Mouse (Mus musculus): ENCODE measurements around the gene Zfyve28. TPM values are rescaled to one million over a fixed set of nuclear protein-coding genes. Genes with fewer than 3 reads are reported as not detected.

The Zfyve28 gene
- polyA plus RNA-seq, 1 experiment from 2014 or later, result 0.72 TPM

GRCm38 (mm10) chr5:34213659-34214058 lies 74.6 kb downstream of the Zfyve28 start:
- H3K4me3 ChIP-seq (ENCODE audit: low read length), result no peak overlapping the region
- H3K4me1 ChIP-seq (ENCODE audit: control insufficient read depth, insufficient read depth, low read length), result peaks cover 23% of the 10 kb centered on the region
- H3K9me3 ChIP-seq (replicated peaks; ENCODE audit: control insufficient read depth, low read length), result no peaks in the 10 kb centered on the region
- H3K4me2 ChIP-seq (ENCODE audit: low read depth, low read length), result no peak overlapping the region
- no peak overlapping the region for H3K27ac ChIP-seq (ENCODE audit: low read length)
- 32% methylated on average over 8 of the region's 8 CpGs for WGBS
- no peak for ATAC-seq (replicated peaks; ENCODE audit: extremely low read depth, insufficient read depth, low FRiP score)
- H3K27me3 ChIP-seq (ENCODE audit: control insufficient read depth, insufficient read depth, low read length), result peaks cover 5% of the 10 kb centered on the region; the same call in 1 of the 2 replicates
- no peaks in the 10 kb centered on the region for H3K36me3 ChIP-seq (ENCODE audit: control insufficient read depth, insufficient read depth)
- H3K9ac ChIP-seq (ENCODE audit: low read length), result no peak overlapping the region

- ATAC-seq (replicated peaks; ENCODE audit: extremely low read depth, insufficient read depth, low FRiP score), result no peak; the same call in 1 of the 2 replicates
- no peak overlapping the region for H3K4me2 ChIP-seq (ENCODE audit: low read depth, low read length)
- no peak overlapping the region for H3K27ac ChIP-seq (ENCODE audit: low read length)
- H3K9ac ChIP-seq (ENCODE audit: low read length), result no peak overlapping the region
- 4% methylated on average over 1 of the region's 1 CpGs for WGBS
- H3K9me3 ChIP-seq (replicated peaks; ENCODE audit: control insufficient read depth, low read length), result no peaks in the 10 kb centered on the region
- H3K4me1 ChIP-seq (ENCODE audit: control insufficient read depth, insufficient read depth, low read length), result peaks cover 20% of the 10 kb centered on the region
- 0 out of 2 replicates have a peak, but pooled peaks cover 3% of the 10 kb centered on the region for H3K27me3 ChIP-seq (ENCODE audit: control insufficient read depth, insufficient read depth, low read length)
- no peak overlapping the region for H3K4me3 ChIP-seq (ENCODE audit: low read length)
- no peaks in the 10 kb centered on the region for H3K36me3 ChIP-seq (ENCODE audit: control insufficient read depth, insufficient read depth)
Observed at GRCm38 (mm10) chr5:34210279-34210678, 78.0 kb downstream of the Zfyve28 start.

- H3K4me1 ChIP-seq (ENCODE audit: control insufficient read depth, insufficient read depth, low read length), result peaks cover 11% of the 10 kb centered on the region
- no peak overlapping the region for H3K9ac ChIP-seq (ENCODE audit: low read length)
- 0 out of 2 replicates have a peak, but pooled peaks cover 3% of the 10 kb centered on the region for H3K27me3 ChIP-seq (ENCODE audit: control insufficient read depth, insufficient read depth, low read length)
- H3K4me3 ChIP-seq (ENCODE audit: low read length), result no peak overlapping the region
- peak overlapping the region; percentile 43 for H3K27ac ChIP-seq (ENCODE audit: low read length)
- H3K9me3 ChIP-seq (replicated peaks; ENCODE audit: control insufficient read depth, low read length), result no peaks in the 10 kb centered on the region
- no peaks in the 10 kb centered on the region for H3K36me3 ChIP-seq (ENCODE audit: control insufficient read depth, insufficient read depth)
- no peak for ATAC-seq (replicated peaks; ENCODE audit: extremely low read depth, insufficient read depth, low FRiP score)
- whole genome bisulfite sequencing, result 50% methylated on average over 3 of the region's 3 CpGs
- no peak overlapping the region for H3K4me2 ChIP-seq (ENCODE audit: low read depth, low read length)
Observed at GRCm38 (mm10) chr5:34207503-34207902, 80.7 kb downstream of the Zfyve28 start.

GRCm38 (mm10) chr5:34205788-34206187 lies 82.5 kb downstream of the Zfyve28 start:
- Histone ChIP-seq H3K27ac (ENCODE audit: low read length) (no peak overlapping the region), H3K36me3 (ENCODE audit: control insufficient read depth, insufficient read depth) (no peaks in the 10 kb centered on the region), H3K27me3 (ENCODE audit: control insufficient read depth, insufficient read depth, low read length) (no peaks in the 10 kb centered on the region), H3K4me3 (ENCODE audit: low read length) (no peak overlapping the region), H3K4me1 (ENCODE audit: control insufficient read depth, insufficient read depth, low read length) (peaks cover 24% of the 10 kb centered on the region), H3K9ac (ENCODE audit: low read length) (no peak overlapping the region), H3K4me2 (ENCODE audit: low read depth, low read length) (no peak overlapping the region), H3K9me3 (replicated peaks; ENCODE audit: control insufficient read depth, low read length) (no peaks in the 10 kb centered on the region)
- peak; percentile 46; the same call in 1 of the 2 replicates for ATAC-seq (replicated peaks; ENCODE audit: extremely low read depth, insufficient read depth, low FRiP score)
- 15% methylated on average over 2 of the region's 2 CpGs for WGBS

GRCm38 (mm10) chr5:34204911-34205310 lies 83.3 kb downstream of the Zfyve28 start:
- ATAC-seq (replicated peaks; ENCODE audit: extremely low read depth, insufficient read depth, low FRiP score), result no peak
- H3K4me3 ChIP-seq (ENCODE audit: low read length), result no peak overlapping the region
- no peaks in the 10 kb centered on the region for H3K9me3 ChIP-seq (replicated peaks; ENCODE audit: control insufficient read depth, low read length)
- H3K9ac ChIP-seq (ENCODE audit: low read length), result no peak overlapping the region
- H3K36me3 ChIP-seq (ENCODE audit: control insufficient read depth, insufficient read depth), result no peaks in the 10 kb centered on the region
- H3K27ac ChIP-seq (ENCODE audit: low read length), result no peak overlapping the region
- no peaks in the 10 kb centered on the region for H3K27me3 ChIP-seq (ENCODE audit: control insufficient read depth, insufficient read depth, low read length)
- peaks cover 24% of the 10 kb centered on the region for H3K4me1 ChIP-seq (ENCODE audit: control insufficient read depth, insufficient read depth, low read length)
- H3K4me2 ChIP-seq (ENCODE audit: low read depth, low read length), result no peak overlapping the region
- 89% methylated on average over 2 of the region's 2 CpGs for WGBS

- Histone ChIP-seq H3K4me2 (ENCODE audit: low read depth, low read length) (no peak overlapping the region), H3K27ac (ENCODE audit: low read length) (no peak overlapping the region), H3K9me3 (replicated peaks; ENCODE audit: control insufficient read depth, low read length) (no peaks in the 10 kb centered on the region), H3K27me3 (ENCODE audit: control insufficient read depth, insufficient read depth, low read length) (no peaks in the 10 kb centered on the region), H3K36me3 (ENCODE audit: control insufficient read depth, insufficient read depth) (no peaks in the 10 kb centered on the region), H3K4me1 (ENCODE audit: control insufficient read depth, insufficient read depth, low read length) (peaks cover 20% of the 10 kb centered on the region), H3K4me3 (ENCODE audit: low read length) (no peak overlapping the region), H3K9ac (ENCODE audit: low read length) (no peak overlapping the region)
- WGBS, result 32% methylated on average over 4 of the region's 4 CpGs
- no peak for ATAC-seq (replicated peaks; ENCODE audit: extremely low read depth, insufficient read depth, low FRiP score)
Observed at GRCm38 (mm10) chr5:34202006-34202405, 86.2 kb downstream of the Zfyve28 start.

GRCm38 (mm10) chr5:34201396-34201795 lies 86.9 kb downstream of the Zfyve28 start:
- Histone ChIP-seq H3K4me1 (ENCODE audit: control insufficient read depth, insufficient read depth, low read length) (peaks cover 20% of the 10 kb centered on the region), H3K4me2 (ENCODE audit: low read depth, low read length) (no peak overlapping the region), H3K27ac (ENCODE audit: low read length) (no peak overlapping the region), H3K36me3 (ENCODE audit: control insufficient read depth, insufficient read depth) (no peaks in the 10 kb centered on the region), H3K9ac (ENCODE audit: low read length) (no peak overlapping the region), H3K4me3 (ENCODE audit: low read length) (no peak overlapping the region), H3K27me3 (ENCODE audit: control insufficient read depth, insufficient read depth, low read length) (no peaks in the 10 kb centered on the region), H3K9me3 (replicated peaks; ENCODE audit: control insufficient read depth, low read length) (no peaks in the 10 kb centered on the region)
- WGBS, result 50% methylated on average over 2 of the region's 2 CpGs
- peak; percentile 33; the same call in 1 of the 2 replicates for ATAC-seq (replicated peaks; ENCODE audit: extremely low read depth, insufficient read depth, low FRiP score)

- ATAC-seq (replicated peaks; ENCODE audit: extremely low read depth, insufficient read depth, low FRiP score), result no peak
- 81% methylated on average over 6 of the region's 6 CpGs for WGBS
- no peak overlapping the region for H3K9ac ChIP-seq (ENCODE audit: low read length)
- no peaks in the 10 kb centered on the region for H3K36me3 ChIP-seq (ENCODE audit: control insufficient read depth, insufficient read depth)
- H3K4me1 ChIP-seq (ENCODE audit: control insufficient read depth, insufficient read depth, low read length), result peaks cover 12% of the 10 kb centered on the region
- H3K27me3 ChIP-seq (ENCODE audit: control insufficient read depth, insufficient read depth, low read length), result no peaks in the 10 kb centered on the region
- H3K9me3 ChIP-seq (replicated peaks; ENCODE audit: control insufficient read depth, low read length), result no peaks in the 10 kb centered on the region
- H3K27ac ChIP-seq (ENCODE audit: low read length), result no peak overlapping the region
- H3K4me2 ChIP-seq (ENCODE audit: low read depth, low read length), result no peak overlapping the region
- H3K4me3 ChIP-seq (ENCODE audit: low read length), result no peak overlapping the region
Observed at GRCm38 (mm10) chr5:34198615-34199014, 89.6 kb downstream of the Zfyve28 start.

GRCm38 (mm10) chr5:34197243-34197642 lies 91.0 kb downstream of the Zfyve28 start:
- 73% methylated on average over 4 of the region's 4 CpGs for WGBS
- peaks cover 12% of the 10 kb centered on the region for H3K4me1 ChIP-seq (ENCODE audit: control insufficient read depth, insufficient read depth, low read length)
- H3K4me2 ChIP-seq (ENCODE audit: low read depth, low read length), result no peak overlapping the region
- no peak overlapping the region for H3K4me3 ChIP-seq (ENCODE audit: low read length)
- H3K36me3 ChIP-seq (ENCODE audit: control insufficient read depth, insufficient read depth), result no peaks in the 10 kb centered on the region
- H3K27ac ChIP-seq (ENCODE audit: low read length), result no peak overlapping the region
- no peak for ATAC-seq (replicated peaks; ENCODE audit: extremely low read depth, insufficient read depth, low FRiP score)
- no peak overlapping the region for H3K9ac ChIP-seq (ENCODE audit: low read length)
- H3K9me3 ChIP-seq (replicated peaks; ENCODE audit: control insufficient read depth, low read length), result no peaks in the 10 kb centered on the region
- no peaks in the 10 kb centered on the region for H3K27me3 ChIP-seq (ENCODE audit: control insufficient read depth, insufficient read depth, low read length)
